Mouse (Mus musculus) layer of hippocampus, postnatal 36 days (tissue): Measurements from ENCODE around the gene Ptch1. TPM values are rescaled to one million over a fixed set of nuclear protein-coding genes. Genes with fewer than 3 reads are reported as not detected.

ENCODE experiments used
- DNase-seq, 2 experiments: peaks; one replicate each; pipeline ENCODE4 v3.0.0; 2022
- total RNA-seq, 2 experiments: library from RNA; stranded (reverse); gene quantifications; 2 replicates each; pipeline ENCODE4 v1.2.3; 2021

The Ptch1 gene
- total RNA-seq, 2 experiments from 2014 or later: 41.0 to 49.1 TPM

DNA sequence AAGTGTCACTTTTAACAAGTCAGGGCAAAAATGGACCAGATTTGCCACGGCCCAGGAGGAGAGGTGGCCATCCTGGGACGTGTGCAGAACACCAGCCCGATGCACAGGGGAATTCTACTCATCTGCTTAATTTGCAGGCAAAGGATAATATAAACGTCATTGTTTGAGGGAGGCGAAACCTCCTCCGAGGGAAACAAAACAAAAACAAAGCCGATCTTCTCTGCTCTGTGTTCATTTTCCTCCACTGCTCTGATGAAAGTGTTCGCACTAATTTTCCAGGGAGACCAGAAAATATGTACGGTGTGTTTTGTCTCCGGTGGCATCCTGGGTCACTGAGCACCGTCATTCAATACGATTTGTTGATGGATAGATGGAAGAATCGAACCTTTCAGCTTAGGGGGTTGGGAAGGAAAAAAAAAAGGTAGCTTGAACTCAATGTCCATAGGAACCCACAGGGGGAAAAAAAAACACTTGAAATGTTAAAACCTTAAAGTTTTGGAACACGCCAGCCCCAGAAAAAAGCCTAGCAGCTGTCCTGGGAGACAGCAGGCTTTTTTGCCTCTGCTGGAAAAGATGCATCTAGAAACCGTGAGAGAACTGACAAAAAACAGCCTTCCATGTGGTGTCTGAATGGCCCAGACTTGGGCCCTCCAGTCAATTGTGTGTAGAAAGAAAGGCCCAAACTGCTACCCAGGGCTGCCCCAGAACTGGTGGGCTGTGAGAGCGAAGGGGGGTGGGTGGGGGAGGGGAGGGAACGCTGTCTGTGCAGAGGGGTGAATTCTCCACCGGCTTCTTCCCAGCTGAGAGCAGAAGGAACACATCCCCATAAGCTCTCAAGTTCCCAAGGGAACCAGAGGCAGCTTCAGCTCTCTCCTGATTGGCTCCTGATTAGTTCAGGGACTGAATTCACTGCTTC is 86.3 kb downstream of the Ptch1 start:
- DNase-seq: no peak

DNA sequence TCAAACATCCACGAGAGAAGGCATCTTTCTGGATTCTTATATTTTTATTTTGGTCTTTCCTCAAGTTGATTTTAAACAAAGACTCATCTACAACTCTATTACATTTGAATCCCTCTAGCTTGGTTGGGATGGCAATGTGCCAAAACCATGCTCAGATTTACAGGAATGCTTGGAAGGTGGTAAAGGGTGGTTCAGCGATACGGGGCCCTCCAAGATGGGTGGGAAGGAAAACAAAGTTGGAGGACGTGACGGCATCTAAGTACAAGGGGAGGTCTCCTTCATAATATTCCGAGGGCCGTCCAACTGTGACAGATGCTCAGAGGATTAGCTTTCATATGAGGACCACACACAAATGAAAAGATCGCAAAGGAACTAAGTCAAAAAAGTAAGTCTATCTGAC is 98.0 kb downstream of the Ptch1 start:
- DNase-seq: no peak

Other genes with a start within 250 kb of the Ptch1 start
- 1 to 10 TPM; 5.8 to 5.9 TPM for gene Fancc, start 76.3 kb downstream of the Ptch1 start, total RNA-seq
- gene Ercc6l2, start 241.6 kb upstream of the Ptch1 start, total RNA-seq: 10 to 100 TPM; 17.4 to 19.4 TPM